Mouse (Mus musculus): Measurements from ENCODE around the gene Espn. TPM values are rescaled to one million over a fixed set of nuclear protein-coding genes. Genes with fewer than 3 reads are reported as not detected.

Espn gene
- total and polyA plus RNA-seq, 2 experiments from 2014 or later: 0.69 to 0.71 TPM

DNA sequence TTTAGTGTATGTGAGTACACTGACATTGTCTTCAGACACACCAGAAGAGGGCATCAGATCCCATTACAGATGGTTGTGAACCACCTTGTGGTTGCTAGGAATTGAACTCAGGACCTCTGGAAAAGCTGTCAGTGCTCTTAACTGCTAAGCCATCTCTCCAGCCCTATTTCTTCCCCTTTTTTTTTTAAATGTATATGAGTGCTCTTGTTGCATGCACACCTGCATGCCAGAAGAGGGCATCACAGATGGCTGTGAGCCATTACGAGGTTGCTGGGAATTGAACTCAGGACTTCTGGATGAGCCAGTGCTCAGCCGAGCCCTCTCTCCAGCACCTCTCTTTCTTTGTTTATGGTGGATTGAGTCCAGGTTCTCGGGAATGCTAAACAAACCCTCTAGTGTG is 42.7 kb downstream of the Espn start:
- H3K9me3 ChIP-seq (ENCODE audit: low read length): no peaks in the 10 kb centered on the region
- H3K4me3 ChIP-seq (ENCODE audit: low read depth, low read length): no peak overlapping the region
- DNase-seq (no peak), ATAC-seq (no peak)
- no peak overlapping the region for H3K4me2 ChIP-seq (ENCODE audit: low read depth)
- H3K36me3 ChIP-seq (ENCODE audit: insufficient read depth): peaks cover 32% of the 10 kb centered on the region
- peaks cover 13% of the 10 kb centered on the region for H3K4me1 ChIP-seq (ENCODE audit: insufficient read depth)
- 77% methylated on average over 3 of the region's 3 CpGs for WGBS
- H3K9ac ChIP-seq: no peak overlapping the region
- no peaks in the 10 kb centered on the region; the same call in 1 of the 2 replicates for H3K27me3 ChIP-seq (ENCODE audit: insufficient read depth, low read length)
- peak; percentile 6; the same call in 1 of the 2 replicates for TF ChIP-seq CTCF (IDR thresholded peaks at IDR 0.05; ENCODE audit: low read depth)
- no peak overlapping the region for H3K27ac ChIP-seq (ENCODE audit: low read depth, low read length)

DNA sequence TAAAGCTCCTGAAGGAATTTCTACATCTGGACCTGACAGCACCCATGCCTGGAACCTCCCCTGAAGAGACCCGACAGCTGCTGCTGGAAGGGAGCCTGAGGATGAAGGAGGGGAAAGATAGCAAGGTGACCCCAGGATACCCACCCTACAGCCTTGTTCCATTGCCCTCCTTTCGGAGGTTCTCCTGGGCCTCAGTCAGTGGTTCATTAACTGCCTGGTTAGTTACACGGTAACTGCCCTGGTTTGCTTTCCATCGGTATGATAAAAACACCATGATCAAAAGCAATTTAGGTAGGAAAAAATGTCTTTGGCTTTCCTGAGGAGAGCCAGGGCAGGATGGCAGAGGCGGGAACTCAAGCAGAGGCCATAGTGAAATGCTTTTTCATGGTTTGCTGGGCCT is 43.5 kb downstream of the Espn start:
- DNase-seq (no peak), ATAC-seq (no peak)
- Histone ChIP-seq H3K9ac (no peak overlapping the region), H3K4me3 (ENCODE audit: low read depth, low read length) (no peak overlapping the region; the same call in 1 of the 2 replicates), H3K4me2 (ENCODE audit: low read depth) (peak overlapping the region; percentile 53), H3K27me3 (ENCODE audit: insufficient read depth, low read length) (no peaks in the 10 kb centered on the region), H3K9me3 (ENCODE audit: low read length) (no peaks in the 10 kb centered on the region), H3K27ac (ENCODE audit: low read depth, low read length) (no peak overlapping the region), H3K36me3 (ENCODE audit: insufficient read depth) (peaks cover 30% of the 10 kb centered on the region), H3K4me1 (ENCODE audit: insufficient read depth) (peaks cover 13% of the 10 kb centered on the region)
- no peak for TF ChIP-seq CTCF (IDR thresholded peaks at IDR 0.05; ENCODE audit: low read depth)
- WGBS: 89% methylated on average over 5 of the region's 5 CpGs

DNA sequence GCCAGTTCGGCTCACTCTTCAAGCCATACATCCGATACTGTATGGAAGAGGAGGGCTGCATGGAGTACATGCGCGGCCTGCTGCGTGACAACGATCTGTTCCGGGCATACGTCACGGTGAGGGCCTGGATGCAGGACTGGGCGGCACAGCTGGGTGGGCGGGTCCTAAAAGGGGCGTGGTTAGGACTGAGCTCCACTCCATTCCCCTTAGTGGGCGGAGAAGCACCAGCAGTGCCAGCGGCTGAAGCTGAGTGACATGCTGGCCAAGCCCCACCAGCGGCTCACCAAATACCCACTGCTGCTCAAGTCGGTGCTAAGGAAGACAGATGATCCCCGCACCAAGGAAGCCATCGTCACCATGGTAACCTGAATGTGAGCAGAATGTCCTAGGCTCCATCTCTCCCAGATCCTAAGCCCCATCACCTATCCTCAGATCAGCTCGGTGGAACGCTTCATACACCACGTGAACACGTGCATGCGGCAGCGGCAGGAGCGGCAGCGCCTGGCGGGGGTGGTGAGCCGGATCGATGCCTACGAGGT is 44.1 kb downstream of the Espn start:
- peaks cover 31% of the 10 kb centered on the region for H3K36me3 ChIP-seq (ENCODE audit: insufficient read depth)
- peak overlapping the region; percentile 35; the same call in 1 of the 2 replicates for H3K27ac ChIP-seq (ENCODE audit: low read depth, low read length)
- no peaks in the 10 kb centered on the region for H3K27me3 ChIP-seq (ENCODE audit: insufficient read depth, low read length)
- ATAC-seq (peak; percentile 89), DNase-seq (peak; percentile 81)
- no peaks in the 10 kb centered on the region for H3K9me3 ChIP-seq (ENCODE audit: low read length)
- WGBS: 11% methylated on average over 30 of the region's 30 CpGs
- peak overlapping the region; percentile 53 for H3K4me2 ChIP-seq (ENCODE audit: low read depth)
- peak overlapping the region; percentile 39; the same call in 1 of the 2 replicates for H3K9ac ChIP-seq
- H3K4me1 ChIP-seq (ENCODE audit: insufficient read depth): peaks cover 13% of the 10 kb centered on the region
- no peak for TF ChIP-seq CTCF (IDR thresholded peaks at IDR 0.05; ENCODE audit: low read depth)
- H3K4me3 ChIP-seq (ENCODE audit: low read depth, low read length): peak overlapping the region; percentile 30

DNA sequence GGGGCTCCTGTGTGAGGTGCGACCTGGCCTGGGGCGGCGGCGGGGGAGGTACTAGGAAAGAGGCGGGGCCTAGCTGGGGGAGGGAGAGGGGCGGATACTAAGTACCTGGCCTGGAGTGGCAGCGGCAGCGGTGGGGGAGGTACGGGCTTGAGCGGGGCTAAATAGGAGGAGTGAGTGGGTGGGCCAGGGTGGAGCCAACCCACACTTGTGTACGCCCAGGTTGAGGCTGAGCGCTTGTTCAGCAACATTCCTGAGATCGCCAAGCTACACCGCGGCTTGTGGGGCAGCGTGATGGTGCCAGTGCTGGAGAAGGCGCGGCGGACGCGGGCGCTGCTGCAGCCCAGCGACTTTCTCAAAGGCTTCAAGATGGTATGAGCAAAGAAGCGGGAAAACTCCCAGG is 44.7 kb downstream of the Espn start:
- no peak for TF ChIP-seq CTCF (IDR thresholded peaks at IDR 0.05; ENCODE audit: low read depth)
- H3K4me2 ChIP-seq (ENCODE audit: low read depth): peak overlapping the region; percentile 53
- H3K9me3 ChIP-seq (ENCODE audit: low read length): no peaks in the 10 kb centered on the region
- peak overlapping the region; percentile 39; the same call in 1 of the 2 replicates for H3K9ac ChIP-seq
- ATAC-seq (peak; percentile 34), DNase-seq (no peak)
- H3K27ac ChIP-seq (ENCODE audit: low read depth, low read length): peak overlapping the region; percentile 35; the same call in 1 of the 2 replicates
- H3K27me3 ChIP-seq (ENCODE audit: insufficient read depth, low read length): no peaks in the 10 kb centered on the region
- H3K4me3 ChIP-seq (ENCODE audit: low read depth, low read length): peak overlapping the region; percentile 30
- 14% methylated on average over 23 of the region's 24 CpGs for WGBS
- H3K4me1 ChIP-seq (ENCODE audit: insufficient read depth): peaks cover 13% of the 10 kb centered on the region
- peaks cover 28% of the 10 kb centered on the region for H3K36me3 ChIP-seq (ENCODE audit: insufficient read depth)

DNA sequence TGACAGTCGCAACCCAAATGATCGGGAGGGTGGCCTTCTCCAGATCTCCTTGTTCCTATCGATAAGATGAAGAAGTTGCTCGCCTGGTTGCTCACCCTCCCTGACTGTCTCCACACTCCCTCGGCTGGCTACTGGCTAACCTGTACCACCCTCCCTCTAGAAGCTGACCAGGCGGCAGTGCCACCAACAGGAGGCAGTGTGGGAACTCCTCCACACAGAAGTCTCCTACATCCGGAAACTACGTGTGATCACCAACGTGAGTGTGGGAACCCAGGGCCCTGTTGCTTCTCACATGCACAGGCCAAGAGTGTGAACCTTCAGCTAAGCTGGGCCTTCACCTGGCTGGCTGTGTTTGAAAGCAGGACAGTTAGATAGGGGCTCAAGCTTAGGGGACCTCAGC is 45.4 kb downstream of the Espn start:
- WGBS: 58% methylated on average over 9 of the region's 9 CpGs

DNA sequence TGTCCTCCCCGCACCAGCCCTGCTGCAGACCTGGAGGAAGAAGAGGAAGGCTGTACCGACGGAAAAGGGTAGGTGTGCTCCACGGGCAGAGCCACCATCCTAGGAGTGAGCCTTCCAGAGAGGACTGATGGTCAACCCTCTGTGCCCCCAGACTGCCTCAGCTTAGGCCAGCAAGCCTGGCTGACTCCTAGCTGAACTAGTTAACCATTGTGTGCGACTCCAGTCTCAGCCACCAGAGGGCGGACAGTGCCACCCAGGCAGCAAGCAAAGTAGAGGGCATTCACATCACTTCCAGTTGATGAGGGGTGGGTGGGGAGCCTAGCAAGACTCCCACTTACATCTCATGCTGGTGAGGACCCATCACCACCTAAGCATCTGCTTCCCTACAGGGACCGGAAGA is 49.1 kb downstream of the Espn start:
- 41% methylated on average over 7 of the region's 7 CpGs for WGBS
- no peak for ATAC-seq
- H3K27ac ChIP-seq (ENCODE audit: low read depth, low read length): no peak overlapping the region

More for the DNA sequence above, 45.4 kb downstream of the Espn start:
- no peak overlapping the region for H3K27ac ChIP-seq (ENCODE audit: low read depth, low read length)
- peak; percentile 46 for TF ChIP-seq CTCF (IDR thresholded peaks at IDR 0.05; ENCODE audit: low read depth)
- H3K4me2 ChIP-seq (ENCODE audit: low read depth): no peak overlapping the region
- no peaks in the 10 kb centered on the region for H3K27me3 ChIP-seq (ENCODE audit: insufficient read depth, low read length)
- no peak overlapping the region for H3K4me3 ChIP-seq (ENCODE audit: low read depth, low read length)
- no peak overlapping the region for H3K9ac ChIP-seq
- H3K9me3 ChIP-seq (ENCODE audit: low read length): no peaks in the 10 kb centered on the region
- ATAC-seq: no peak
- no peak for DNase-seq
- peaks cover 22% of the 10 kb centered on the region for H3K36me3 ChIP-seq (ENCODE audit: insufficient read depth)
- peaks cover 13% of the 10 kb centered on the region for H3K4me1 ChIP-seq (ENCODE audit: insufficient read depth)

DNA sequence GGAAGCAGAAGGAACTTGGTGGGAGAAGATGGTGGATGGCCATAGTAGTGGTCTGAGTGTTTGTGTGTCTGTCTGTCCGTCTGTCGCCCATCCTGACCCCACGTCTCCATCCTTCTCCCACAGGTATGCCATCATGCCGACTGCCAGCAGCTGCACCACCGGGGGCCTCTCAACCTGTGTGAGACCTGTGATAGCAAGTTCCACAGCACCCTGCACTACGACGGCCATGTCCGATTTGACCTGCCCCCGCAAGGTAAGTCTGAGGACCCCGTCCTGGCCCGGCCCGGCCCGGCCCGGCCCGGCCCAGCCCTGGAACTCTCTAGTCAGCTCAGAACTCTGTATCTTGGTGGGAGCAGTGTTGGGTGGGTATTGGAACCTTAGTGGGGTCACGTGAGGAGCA is 50.2 kb downstream of the Espn start:
- Histone ChIP-seq H3K4me1 (ENCODE audit: insufficient read depth) (no peaks in the 10 kb centered on the region), H3K27me3 (ENCODE audit: insufficient read depth, low read length) (no peaks in the 10 kb centered on the region), H3K9me3 (ENCODE audit: low read length) (no peaks in the 10 kb centered on the region), H3K36me3 (ENCODE audit: insufficient read depth) (peaks cover 17% of the 10 kb centered on the region), H3K9ac (no peak overlapping the region), H3K4me3 (ENCODE audit: low read depth, low read length) (no peak overlapping the region), H3K4me2 (ENCODE audit: low read depth) (no peak overlapping the region), H3K27ac (ENCODE audit: low read depth, low read length) (no peak overlapping the region)
- 93% methylated on average over 16 of the region's 16 CpGs for WGBS
- no peak for TF ChIP-seq CTCF (IDR thresholded peaks at IDR 0.05; ENCODE audit: low read depth)
- DNase-seq: no peak
- ATAC-seq: no peak

More for the DNA sequence above, 49.1 kb downstream of the Espn start:
- Histone ChIP-seq H3K4me2 (ENCODE audit: low read depth) (no peak overlapping the region), H3K27me3 (ENCODE audit: insufficient read depth, low read length) (no peaks in the 10 kb centered on the region), H3K36me3 (ENCODE audit: insufficient read depth) (peaks cover 17% of the 10 kb centered on the region), H3K4me1 (ENCODE audit: insufficient read depth) (peaks cover 3% of the 10 kb centered on the region), H3K4me3 (ENCODE audit: low read depth, low read length) (no peak overlapping the region), H3K9me3 (ENCODE audit: low read length) (no peaks in the 10 kb centered on the region), H3K9ac (no peak overlapping the region)
- peak; percentile 53 for DNase-seq
- TF ChIP-seq CTCF (IDR thresholded peaks at IDR 0.05; ENCODE audit: low read depth): peak; percentile 82

All from forebrain, postnatal 0 days (tissue).